Mouse (Mus musculus): ENCODE results near the gene Abi1.
"Not testable (repeated sequence)": the region's sequence is repeated elsewhere in the genome, so short reads cannot be mapped to it uniquely, and the experiment has no call there.

Gene Abi1

GRCm38 (mm10) chr2:23030631-23031030 lies 9.4 kb downstream of the Abi1 start:
- DNase-seq (ENCODE audit: low read depth), result no peak

DNA sequence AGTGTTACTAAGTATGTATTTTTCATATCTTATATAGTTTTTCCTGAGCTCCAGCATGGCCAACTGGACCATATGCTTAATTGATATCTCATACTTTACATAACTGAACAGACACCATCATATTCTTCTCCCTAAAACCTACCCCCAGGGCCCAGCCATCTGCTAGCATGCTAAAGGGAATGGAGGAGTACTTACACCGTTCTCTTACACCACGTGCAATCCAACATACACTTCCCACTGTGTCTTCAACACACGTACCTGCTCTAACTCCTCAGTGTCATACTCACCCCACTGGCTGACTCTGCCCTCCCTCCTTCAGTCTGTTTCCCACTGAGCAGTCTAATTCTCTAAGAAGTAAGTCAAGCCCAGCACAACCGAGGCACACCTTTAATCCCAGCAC lies 11.2 kb downstream of the Abi1 start:
- no peak for DNase-seq (ENCODE audit: low read depth)

- no peak for DNase-seq (ENCODE audit: low read depth)
These were observed 13.7 kb downstream of the Abi1 start for GRCm38 (mm10) chr2:23026379-23026778.

DNA sequence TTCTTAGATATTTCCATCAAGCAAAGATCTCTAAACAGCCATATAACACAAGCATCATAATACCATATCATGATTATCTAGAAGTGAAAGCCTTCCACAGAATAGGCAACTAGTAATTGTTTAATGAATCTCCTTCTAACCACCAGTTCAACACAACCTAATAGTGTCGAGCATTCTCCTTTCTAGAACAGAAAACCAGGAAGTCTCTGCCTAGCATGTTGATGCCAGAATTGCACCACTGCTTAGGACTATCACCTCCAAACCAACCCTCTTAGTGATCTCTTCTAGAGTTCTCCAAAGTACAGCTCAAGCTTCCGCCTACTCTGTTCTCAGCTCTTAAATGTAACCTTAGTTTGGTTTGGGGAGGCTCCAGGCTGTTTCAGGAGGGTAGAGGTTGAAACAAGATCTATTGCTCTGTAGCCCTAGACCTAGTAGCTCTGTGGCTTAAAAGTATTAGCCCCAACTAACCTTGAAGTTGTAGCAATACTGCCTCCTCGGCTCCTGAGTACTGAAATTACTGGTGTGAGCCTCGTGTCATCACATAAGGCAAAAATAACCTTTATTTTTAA lies 16.2 kb downstream of the Abi1 start:
- DNase-seq (ENCODE audit: low read depth), result no peak

DNA sequence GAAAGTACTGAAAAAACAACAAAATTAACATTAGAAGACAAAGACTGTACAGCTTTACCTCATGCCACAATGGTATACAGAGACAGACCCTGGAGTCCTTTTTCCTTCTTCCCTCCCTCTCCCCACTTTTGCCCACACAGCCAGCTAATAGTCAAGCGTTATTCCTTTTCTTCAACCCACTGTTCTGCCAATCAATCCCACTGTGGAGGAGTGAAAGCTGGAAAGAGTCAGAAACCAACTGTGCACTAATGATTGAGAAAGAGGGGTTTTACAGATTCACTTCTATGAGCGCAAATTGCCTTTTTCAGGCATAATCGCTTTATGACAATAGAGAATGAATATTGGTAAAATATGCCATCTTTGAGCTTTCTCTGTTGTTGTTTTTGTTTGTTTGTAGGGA lies 17.0 kb downstream of the Abi1 start:
- no peak for DNase-seq (ENCODE audit: low read depth)

- DNase-seq (ENCODE audit: low read depth), result peak; percentile 70
These were observed 18.3 kb downstream of the Abi1 start for GRCm38 (mm10) chr2:23021721-23022120.

DNA sequence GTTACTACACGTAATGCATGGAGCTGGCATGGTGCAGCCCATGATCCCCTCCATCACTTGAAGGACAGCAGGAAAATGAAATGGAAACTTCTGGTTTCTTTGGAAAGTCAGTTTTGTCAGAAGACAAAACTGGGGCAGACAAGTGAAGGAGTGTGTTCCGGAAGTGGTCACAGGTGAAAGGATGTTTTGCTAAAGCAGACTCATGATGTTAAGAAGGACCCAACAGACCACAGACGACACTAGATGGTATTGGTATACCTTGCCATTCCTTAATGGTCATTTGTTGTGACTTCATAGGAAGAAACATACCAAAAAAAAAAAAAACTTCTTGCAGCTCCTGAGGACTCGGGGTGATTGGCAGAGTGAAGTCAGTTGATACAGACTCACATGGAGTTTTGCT lies 18.7 kb downstream of the Abi1 start:
- no peak for DNase-seq (ENCODE audit: low read depth)

- no peak for DNase-seq (ENCODE audit: low read depth)
These were observed 20.9 kb downstream of the Abi1 start for GRCm38 (mm10) chr2:23019170-23019569.

GRCm38 (mm10) chr2:23016121-23016520 lies 23.9 kb downstream of the Abi1 start:
- DNase-seq (ENCODE audit: low read depth), result no peak

DNA sequence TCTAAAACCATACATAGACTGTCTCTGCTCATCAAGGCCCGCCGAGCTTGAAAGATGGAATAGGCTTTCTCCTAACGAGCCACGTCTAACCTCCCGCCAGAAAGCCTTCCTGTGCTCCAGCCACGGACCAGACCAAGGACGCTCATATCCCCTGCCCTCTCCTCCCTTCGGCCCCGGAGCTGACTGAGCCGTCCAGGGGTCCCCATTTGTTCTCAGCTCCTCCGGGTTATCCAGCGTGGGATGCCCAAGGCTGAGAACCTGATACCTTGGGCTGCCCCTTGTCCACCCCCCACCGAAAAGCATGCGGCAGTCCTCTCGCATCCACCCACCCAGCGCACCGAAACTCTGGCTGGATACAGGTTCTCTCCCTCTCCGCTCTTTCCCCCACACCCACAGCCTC lies 24.7 kb downstream of the Abi1 start:
- no peak for DNase-seq (ENCODE audit: low read depth)

GRCm38 (mm10) chr2:23014935-23015334 lies 25.1 kb downstream of the Abi1 start:
- not testable (repeated sequence) for DNase-seq (ENCODE audit: low read depth)

GRCm38 (mm10) chr2:23008256-23008655 lies 31.8 kb downstream of the Abi1 start:
- DNase-seq (ENCODE audit: low read depth), result no peak

- no peak for DNase-seq (ENCODE audit: low read depth)
These were observed 32.5 kb downstream of the Abi1 start for GRCm38 (mm10) chr2:23007577-23007976.

GRCm38 (mm10) chr2:23007149-23007548 lies 32.9 kb downstream of the Abi1 start:
- DNase-seq (ENCODE audit: low read depth), result no peak

DNA sequence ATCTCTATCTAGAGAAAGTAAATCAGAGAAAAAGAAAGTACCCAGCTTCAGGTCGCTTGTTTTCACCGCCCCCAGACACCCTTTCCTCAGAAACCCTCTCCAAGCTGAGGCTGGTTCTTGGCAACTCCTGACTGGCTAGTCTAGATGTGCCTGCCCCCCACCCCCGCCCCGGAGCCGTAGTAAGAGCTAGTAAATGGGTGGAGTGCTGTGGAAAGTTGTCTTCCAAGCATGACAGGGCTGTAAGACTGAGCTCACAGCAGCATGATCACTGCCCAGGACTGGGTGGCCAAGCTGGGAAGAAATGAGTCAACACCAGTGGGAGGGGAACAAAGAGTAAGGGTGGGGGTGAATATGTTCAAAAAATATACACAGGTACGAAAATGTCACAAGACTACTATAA lies 33.8 kb downstream of the Abi1 start:
- peak; percentile 77 for DNase-seq (ENCODE audit: low read depth)

DNA sequence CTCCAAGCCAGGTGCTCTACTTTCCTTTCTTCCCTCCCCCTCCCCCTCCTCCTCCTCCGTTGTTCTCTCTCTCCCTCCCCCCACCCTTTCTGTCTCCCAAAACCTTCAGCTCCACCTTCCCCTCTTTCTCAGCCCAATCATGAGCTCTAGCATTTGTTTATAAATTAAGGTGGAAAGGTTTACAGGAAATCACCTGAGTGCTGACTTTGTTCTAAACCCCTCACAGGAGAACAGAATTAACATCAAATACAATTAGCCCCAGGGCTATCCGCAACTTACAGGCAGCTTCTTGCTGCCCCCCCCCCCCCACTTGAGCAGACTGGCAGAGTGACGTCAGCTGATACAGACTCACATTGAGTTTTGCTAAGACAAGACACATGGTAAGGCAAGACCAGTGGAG lies 37.4 kb downstream of the Abi1 start:
- DNase-seq (ENCODE audit: low read depth), result no peak

DNA sequence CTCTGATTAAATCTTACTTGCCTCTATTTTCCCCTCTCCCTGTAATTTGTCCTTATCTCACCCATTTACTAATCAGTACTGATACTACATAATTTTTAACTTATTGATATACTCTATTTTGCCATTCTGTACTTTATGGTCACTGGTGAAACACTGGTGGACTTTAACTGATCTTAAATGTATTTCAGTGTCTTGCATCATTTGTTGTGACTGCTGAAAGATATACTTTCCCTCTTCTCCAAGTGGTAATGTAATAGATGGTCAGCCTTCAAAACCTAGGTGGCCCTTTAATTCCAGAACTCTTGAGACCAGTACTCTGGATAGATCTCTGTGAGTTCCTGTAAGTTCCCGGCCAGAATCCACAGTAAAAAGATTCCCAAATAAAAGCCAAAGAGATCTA lies 40.4 kb downstream of the Abi1 start:
- DNase-seq (ENCODE audit: low read depth), result peak; percentile 25

GRCm38 (mm10) chr2:22998804-22999203 lies 41.2 kb downstream of the Abi1 start:
- no peak for DNase-seq (ENCODE audit: low read depth)

- no peak for DNase-seq (ENCODE audit: low read depth)
These were observed 42.0 kb downstream of the Abi1 start for GRCm38 (mm10) chr2:22998015-22998414.

DNA sequence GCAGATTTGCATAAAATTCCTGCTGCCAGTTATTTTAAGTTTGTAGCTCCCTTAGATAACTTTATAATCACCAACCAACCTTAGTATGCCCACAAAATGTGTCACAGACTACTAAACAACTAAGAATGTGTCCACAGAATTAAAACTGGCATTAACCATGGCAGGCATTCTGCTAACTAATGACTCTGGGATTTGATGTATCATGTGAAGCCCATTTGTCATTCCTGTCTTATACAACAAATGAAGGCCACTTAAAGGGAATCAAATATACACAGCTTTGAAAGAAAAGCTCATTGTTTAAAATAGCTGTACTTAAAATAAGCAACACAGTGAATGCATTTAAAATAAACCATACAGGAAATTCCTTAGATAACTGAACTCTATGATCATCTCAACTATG lies 44.0 kb downstream of the Abi1 start:
- peak; percentile 24 for DNase-seq (ENCODE audit: low read depth)

DNA sequence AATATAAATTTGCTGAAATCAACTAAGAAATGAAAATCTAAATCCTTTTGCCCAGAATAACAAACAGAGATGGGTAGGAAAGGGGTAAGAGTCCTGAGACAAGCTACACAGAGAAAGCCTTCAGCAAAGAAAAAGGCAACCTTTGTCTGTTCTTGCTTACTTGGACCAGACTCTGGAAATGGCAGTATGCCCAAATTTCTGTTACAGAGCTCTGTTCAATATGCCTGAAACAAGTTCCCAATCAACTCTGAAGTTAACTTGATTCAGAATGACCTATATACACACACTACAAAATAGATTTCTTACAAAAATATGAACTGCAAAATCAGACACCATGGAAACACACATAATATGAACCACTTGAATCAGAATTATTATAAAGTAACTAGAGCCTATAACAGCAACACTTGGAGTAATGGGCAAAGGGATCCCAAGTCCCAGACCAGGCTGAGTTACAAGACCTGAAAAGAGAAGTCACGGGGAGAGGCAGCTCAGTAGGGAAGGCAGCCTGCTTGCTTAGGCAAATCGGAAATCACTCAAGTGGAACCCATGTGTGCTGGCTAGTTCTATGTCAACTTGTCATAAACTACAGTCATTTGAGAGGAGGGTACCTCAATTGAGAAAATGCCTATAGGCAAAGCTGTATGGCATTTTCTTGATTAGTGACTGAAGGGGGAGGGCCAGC lies 53.9 kb downstream of the Abi1 start:
- peak; percentile 40 for DNase-seq (ENCODE audit: low read depth)

- DNase-seq (ENCODE audit: low read depth), result no peak
These were observed 62.6 kb downstream of the Abi1 start for GRCm38 (mm10) chr2:22977387-22977973.

DNA sequence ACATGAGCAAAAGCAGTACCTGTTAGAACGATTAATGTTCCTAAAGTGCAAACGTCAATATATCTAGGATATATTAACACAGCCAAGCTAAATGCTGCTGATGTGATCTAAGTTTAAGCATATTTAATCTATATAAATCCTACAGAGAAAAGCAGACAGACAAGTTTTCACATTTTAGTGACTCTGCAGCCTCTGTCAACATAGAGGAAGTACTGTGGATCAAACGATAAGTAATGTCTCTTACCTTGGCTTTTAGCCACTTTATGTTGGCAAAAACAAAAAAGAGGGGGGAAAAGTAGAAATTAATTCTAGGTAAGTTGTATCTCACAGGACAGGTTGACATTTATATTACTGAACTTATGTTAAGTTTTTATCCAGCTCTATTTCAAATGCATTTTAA lies 77.1 kb downstream of the Abi1 start:
- DNase-seq (ENCODE audit: low read depth), result no peak

DNA sequence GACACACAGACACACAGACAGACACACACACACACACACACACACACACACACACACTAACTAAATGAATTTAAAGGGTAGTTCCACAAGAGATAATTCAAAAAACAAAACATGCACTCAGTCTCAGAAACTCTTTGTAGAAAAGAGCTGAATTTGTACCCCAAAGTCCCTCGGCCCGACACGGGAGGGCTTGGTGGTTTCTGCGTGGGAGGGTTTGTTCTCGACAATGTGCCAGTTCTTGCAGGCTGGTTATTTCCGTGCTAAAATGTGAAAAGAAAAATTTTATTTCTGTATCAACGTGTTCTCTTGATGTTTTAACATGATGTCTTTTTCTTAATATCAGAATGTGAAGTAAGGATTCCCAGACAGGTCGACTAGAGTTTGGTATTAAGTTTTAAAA lies 77.8 kb downstream of the Abi1 start:
- no peak for DNase-seq (ENCODE audit: low read depth)
